Mouse (Mus musculus): ENCODE data around the gene Olfr629. TPM values are rescaled to one million over a fixed set of nuclear protein-coding genes. Genes with fewer than 3 reads are reported as not detected.
"Not testable (repeated sequence)": the region's sequence is repeated elsewhere in the genome, so short reads cannot be mapped to it uniquely, and the experiment has no call there.

The Olfr629 gene
- total and polyA plus RNA-seq, 2 experiments from 2014 or later: not detected

DNA sequence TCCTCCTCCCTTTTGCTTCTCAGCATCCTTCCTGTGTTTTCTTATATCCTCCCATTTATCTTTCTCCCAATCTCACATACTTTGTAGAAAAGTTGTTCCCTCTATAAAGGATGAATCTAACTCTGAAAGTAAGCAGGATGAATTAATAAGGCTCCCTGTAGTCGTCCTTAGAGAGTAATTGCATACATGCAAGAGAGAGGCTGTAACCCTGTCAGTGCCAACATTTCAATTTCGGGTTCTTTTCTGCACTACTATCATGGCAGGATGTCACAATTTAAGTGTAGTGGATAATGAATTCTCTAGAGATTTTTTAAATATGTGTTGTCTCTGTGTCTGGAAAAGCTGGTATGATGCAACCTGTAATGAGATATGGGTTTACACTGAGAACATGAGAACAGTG is 12.5 kb upstream of the Olfr629 start, which contains the start of gene Olfr630:
Gene Olfr630, minus strand, starts transcription at position 101 of the 400 bp plus-strand sequence.
- TF ChIP-seq CTCF (IDR thresholded peaks at IDR 0.05; ENCODE audit: low read depth): no peak
- Histone ChIP-seq H3K4me1 (ENCODE audit: insufficient read depth, low read length) (no peaks in the 10 kb centered on the region), H3K4me3 (ENCODE audit: low read length) (no peak within 1 kb of the TSS), H3K36me3 (ENCODE audit: insufficient read depth, low read length) (no peaks in the 10 kb centered on the region), H3K9ac (replicated peaks; ENCODE audit: low read length) (no peak within 1 kb of the TSS), H3K27ac (no peak within 1 kb of the TSS), H3K9me3 (ENCODE audit: low read length) (no peaks in the 10 kb centered on the region), H3K27me3 (ENCODE audit: insufficient read depth, low read length) (no peaks in the 10 kb centered on the region), H3K4me2 (ENCODE audit: low read depth, low read length) (no peak within 1 kb of the TSS)
- DNase-seq (ENCODE audit: low spot score) (no peak), ATAC-seq (no peak)
- 41% methylated on average over 2 of the region's 2 CpGs for WGBS

DNA sequence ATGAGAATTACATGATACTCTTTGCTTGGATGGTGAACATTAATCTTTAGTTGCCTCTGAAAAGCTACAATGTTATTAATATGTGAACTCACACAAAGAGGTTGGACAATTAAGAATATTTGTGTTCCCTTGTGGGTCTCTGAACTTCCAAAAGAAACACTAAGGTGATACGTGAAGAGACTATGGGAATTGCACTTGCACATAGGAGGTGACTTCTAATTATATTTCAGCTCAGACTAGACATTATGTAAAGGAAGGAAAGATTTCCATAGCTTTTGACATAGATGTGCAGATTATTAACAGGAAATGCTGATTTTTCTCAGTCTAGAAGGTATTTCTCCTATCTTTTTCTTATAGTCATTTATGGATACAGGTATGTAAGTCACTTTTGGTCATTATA is 14.7 kb downstream of the Olfr629 start, which contains the start of gene Olfr628:
Gene Olfr628, plus strand, starts transcription at position 301 of the 400 bp plus-strand sequence.
- 91% methylated on average over 1 of the region's 1 CpGs for WGBS
- no peak for TF ChIP-seq CTCF (IDR thresholded peaks at IDR 0.05; ENCODE audit: low read depth)
- Histone ChIP-seq H3K27ac (no peak within 1 kb of the TSS), H3K9me3 (ENCODE audit: low read length) (no peaks in the 10 kb centered on the region), H3K4me3 (ENCODE audit: low read length) (no peak within 1 kb of the TSS), H3K4me2 (ENCODE audit: low read depth, low read length) (no peak within 1 kb of the TSS), H3K36me3 (ENCODE audit: insufficient read depth, low read length) (no peaks in the 10 kb centered on the region), H3K9ac (replicated peaks; ENCODE audit: low read length) (no peak within 1 kb of the TSS), H3K4me1 (ENCODE audit: insufficient read depth, low read length) (no peaks in the 10 kb centered on the region), H3K27me3 (ENCODE audit: insufficient read depth, low read length) (no peaks in the 10 kb centered on the region)
- DNase-seq (ENCODE audit: low spot score): no peak
- no peak for ATAC-seq

DNA sequence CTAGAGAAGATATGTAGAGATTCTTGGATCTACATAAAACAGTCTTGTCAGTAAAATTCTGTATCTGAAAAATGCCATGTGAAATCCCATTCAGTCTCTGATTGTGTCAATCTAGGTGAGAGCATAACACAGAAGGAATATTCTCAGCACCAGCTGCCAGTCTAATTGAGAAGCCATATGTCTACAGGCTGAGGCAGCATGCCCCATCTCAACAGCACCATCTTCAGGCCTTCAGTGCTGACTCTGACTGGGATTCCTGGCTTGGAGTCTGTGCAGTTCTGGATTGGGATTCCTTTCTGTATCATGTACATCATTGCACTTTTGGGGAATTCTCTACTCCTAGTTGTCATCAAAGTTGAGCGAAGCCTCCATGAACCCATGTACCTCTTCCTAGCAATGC is 28.3 kb downstream of the Olfr629 start:
- not testable (repeated sequence) for H3K4me2 ChIP-seq (ENCODE audit: low read depth, low read length); H3K4me1 ChIP-seq (ENCODE audit: insufficient read depth, low read length); H3K9ac ChIP-seq (replicated peaks; ENCODE audit: low read length); H3K4me3 ChIP-seq (ENCODE audit: low read length); ATAC-seq; DNase-seq (ENCODE audit: low spot score); H3K27ac ChIP-seq; H3K36me3 ChIP-seq (ENCODE audit: insufficient read depth, low read length); H3K27me3 ChIP-seq (ENCODE audit: insufficient read depth, low read length); H3K9me3 ChIP-seq (ENCODE audit: low read length)
- WGBS: 89% methylated on average over 1 of the region's 1 CpGs

DNA sequence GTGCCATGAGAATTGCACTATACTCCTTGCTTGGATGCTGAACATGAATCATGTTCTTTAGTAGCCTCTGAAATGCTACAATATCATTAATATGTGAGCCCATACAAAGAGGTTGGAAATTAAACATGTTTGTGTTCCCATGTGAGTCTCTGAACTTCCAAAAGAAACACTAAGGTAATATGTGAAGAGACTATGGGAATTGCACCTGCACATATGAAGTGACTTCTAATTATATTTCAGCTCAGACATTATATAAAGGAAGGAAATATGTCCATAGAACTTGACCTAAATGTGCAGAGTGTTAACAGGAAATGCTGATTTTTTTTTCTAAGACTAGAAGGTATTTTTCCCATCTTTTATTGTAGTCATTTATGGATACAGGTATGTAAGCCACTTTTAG is 30.4 kb downstream of the Olfr629 start, which contains the start of gene Olfr243:
Gene Olfr243, plus strand, starts transcription at position 301 of the 400 bp plus-strand sequence.
- Histone ChIP-seq H3K27me3 (ENCODE audit: insufficient read depth, low read length) (no peaks in the 10 kb centered on the region), H3K4me2 (ENCODE audit: low read depth, low read length) (no peak within 1 kb of the TSS), H3K9me3 (ENCODE audit: low read length) (no peaks in the 10 kb centered on the region), H3K4me3 (ENCODE audit: low read length) (no peak within 1 kb of the TSS), H3K27ac (no peak within 1 kb of the TSS), H3K4me1 (ENCODE audit: insufficient read depth, low read length) (no peaks in the 10 kb centered on the region), H3K36me3 (ENCODE audit: insufficient read depth, low read length) (no peaks in the 10 kb centered on the region), H3K9ac (replicated peaks; ENCODE audit: low read length) (no peak within 1 kb of the TSS)
- DNase-seq (ENCODE audit: low spot score) (no peak), ATAC-seq (no peak)
- no peak for TF ChIP-seq CTCF (IDR thresholded peaks at IDR 0.05; ENCODE audit: low read depth)

DNA sequence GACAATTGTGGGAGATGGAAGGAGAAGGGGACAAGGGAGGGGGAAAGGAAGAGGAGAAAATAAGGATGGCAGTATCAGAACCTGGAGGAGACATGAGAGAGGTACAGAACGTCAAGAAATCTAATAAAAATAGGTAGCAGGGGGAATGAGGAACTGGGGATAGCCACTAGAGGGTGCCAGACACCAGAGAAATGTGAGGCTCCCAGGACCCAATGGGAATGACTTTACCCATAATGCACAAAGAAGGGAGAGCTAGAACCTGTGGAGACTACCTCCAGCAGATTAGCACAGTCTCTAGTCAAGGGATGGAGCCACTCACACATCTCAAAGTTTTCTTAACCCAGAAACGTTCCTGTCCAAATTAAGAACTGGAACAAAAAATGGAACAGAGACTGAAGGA is 32.7 kb downstream of the Olfr629 start:
- no peak overlapping the region for H3K4me2 ChIP-seq (ENCODE audit: low read depth, low read length)
- H3K9ac ChIP-seq (replicated peaks; ENCODE audit: low read length): no peak overlapping the region
- no peaks in the 10 kb centered on the region for H3K9me3 ChIP-seq (ENCODE audit: low read length)
- no peak overlapping the region for H3K4me3 ChIP-seq (ENCODE audit: low read length)
- DNase-seq (ENCODE audit: low spot score): no peak
- H3K36me3 ChIP-seq (ENCODE audit: insufficient read depth, low read length): no peaks in the 10 kb centered on the region
- 41% methylated on average over 2 of the region's 2 CpGs for WGBS
- no peak for ATAC-seq
- no peaks in the 10 kb centered on the region for H3K27me3 ChIP-seq (ENCODE audit: insufficient read depth, low read length)
- H3K4me1 ChIP-seq (ENCODE audit: insufficient read depth, low read length): no peaks in the 10 kb centered on the region
- no peak overlapping the region for H3K27ac ChIP-seq
- TF ChIP-seq CTCF (IDR thresholded peaks at IDR 0.05; ENCODE audit: low read depth): 0 out of 2 replicates have a peak, but pooled peaks have one; percentile 6

DNA sequence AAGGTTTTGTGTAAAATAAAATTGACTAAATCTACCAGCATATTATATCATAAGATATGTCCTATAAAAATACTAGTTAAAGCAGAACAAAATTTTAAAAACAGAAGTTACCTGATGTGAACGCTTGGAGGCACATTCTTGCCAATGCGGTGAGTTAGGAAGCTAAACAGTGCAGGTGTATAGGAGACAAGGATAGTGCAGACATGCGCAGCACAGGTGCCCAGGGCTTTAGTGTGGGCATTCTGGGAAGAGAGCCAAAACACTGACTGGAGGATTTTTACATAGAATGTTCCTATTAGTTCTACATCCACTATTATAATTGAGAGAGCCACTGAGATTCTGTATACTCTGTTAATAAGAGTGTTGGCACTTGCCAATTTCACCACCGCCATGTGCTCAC is 45.3 kb downstream of the Olfr629 start:
- DNase-seq (ENCODE audit: low spot score) (peak; percentile 28), ATAC-seq (no peak)
- H3K9me3 ChIP-seq (ENCODE audit: low read length): no peaks in the 10 kb centered on the region
- H3K36me3 ChIP-seq (ENCODE audit: insufficient read depth, low read length): no peaks in the 10 kb centered on the region
- no peaks in the 10 kb centered on the region for H3K4me1 ChIP-seq (ENCODE audit: insufficient read depth, low read length)
- no peak for TF ChIP-seq CTCF (IDR thresholded peaks at IDR 0.05; ENCODE audit: low read depth)
- no peak overlapping the region for H3K9ac ChIP-seq (replicated peaks; ENCODE audit: low read length)
- H3K27ac ChIP-seq: no peak overlapping the region
- H3K4me3 ChIP-seq (ENCODE audit: low read length): no peak overlapping the region
- no peak overlapping the region for H3K4me2 ChIP-seq (ENCODE audit: low read depth, low read length)
- H3K27me3 ChIP-seq (ENCODE audit: insufficient read depth, low read length): no peaks in the 10 kb centered on the region
- 80% methylated on average over 4 of the region's 4 CpGs for WGBS

Other genes starting within 250 kb of the Olfr629 start
Only the 30 nearest of the 33 such genes appear.
- gene Olfr611, start 224.1 kb downstream of the Olfr629 start, total RNA-seq (2014; rRNA removed): not detected in 2 replicates
- not detected in 2 replicates for gene Olfr611, start 224.1 kb downstream of the Olfr629 start, polyA plus RNA-seq (2015; fragmentation: Nextera tagmentation; extraction: Ambion mirVana)
- not detected in 2 replicates for gene Olfr612, start 202.2 kb downstream of the Olfr629 start, total RNA-seq (2014; rRNA removed)
- gene Olfr612, start 202.2 kb downstream of the Olfr629 start, polyA plus RNA-seq (2015; fragmentation: Nextera tagmentation; extraction: Ambion mirVana): not detected in 2 replicates
- not detected in 2 replicates for gene Olfr613, start 196.9 kb downstream of the Olfr629 start, total RNA-seq (2014; rRNA removed)
- not detected in 2 replicates for gene Olfr613, start 196.9 kb downstream of the Olfr629 start, polyA plus RNA-seq (2015; fragmentation: Nextera tagmentation; extraction: Ambion mirVana)
- gene Olfr615, start 188.9 kb downstream of the Olfr629 start, total RNA-seq (2014; rRNA removed): not detected in 2 replicates
- gene Olfr615, start 188.9 kb downstream of the Olfr629 start, polyA plus RNA-seq (2015; fragmentation: Nextera tagmentation; extraction: Ambion mirVana): not detected in 2 replicates
- not detected in 2 replicates for gene Olfr616, start 175.8 kb downstream of the Olfr629 start, total RNA-seq (2014; rRNA removed)
- not detected in 2 replicates for gene Olfr616, start 175.8 kb downstream of the Olfr629 start, polyA plus RNA-seq (2015; fragmentation: Nextera tagmentation; extraction: Ambion mirVana)
- gene Olfr617, start 171.9 kb downstream of the Olfr629 start, total RNA-seq (2014; rRNA removed): not detected in 2 replicates
- not detected in 2 replicates for gene Olfr617, start 171.9 kb downstream of the Olfr629 start, polyA plus RNA-seq (2015; fragmentation: Nextera tagmentation; extraction: Ambion mirVana)
- 0.11 TPM in 1 of 2 replicates, not detected in the other for gene Olfr618, start 154.8 kb downstream of the Olfr629 start, total RNA-seq (2014; rRNA removed)
- not detected in 2 replicates for gene Olfr618, start 154.8 kb downstream of the Olfr629 start, polyA plus RNA-seq (2015; fragmentation: Nextera tagmentation; extraction: Ambion mirVana)
- not detected in 2 replicates for gene Olfr619, start 144.4 kb downstream of the Olfr629 start, total RNA-seq (2014; rRNA removed)
- not detected in 2 replicates for gene Olfr619, start 144.4 kb downstream of the Olfr629 start, polyA plus RNA-seq (2015; fragmentation: Nextera tagmentation; extraction: Ambion mirVana)
- not detected in 2 replicates for gene Olfr620, start 132.4 kb downstream of the Olfr629 start, total RNA-seq (2014; rRNA removed)
- gene Olfr620, start 132.4 kb downstream of the Olfr629 start, polyA plus RNA-seq (2015; fragmentation: Nextera tagmentation; extraction: Ambion mirVana): not detected in 2 replicates
- not detected in 2 replicates for gene Olfr622, start 102.2 kb downstream of the Olfr629 start, total RNA-seq (2014; rRNA removed)
- gene Olfr622, start 102.2 kb downstream of the Olfr629 start, polyA plus RNA-seq (2015; fragmentation: Nextera tagmentation; extraction: Ambion mirVana): not detected in 2 replicates
- not detected in 2 replicates for gene Olfr623, start 81.2 kb downstream of the Olfr629 start, total RNA-seq (2014; rRNA removed)
- gene Olfr623, start 81.2 kb downstream of the Olfr629 start, polyA plus RNA-seq (2015; fragmentation: Nextera tagmentation; extraction: Ambion mirVana): not detected in 2 replicates
- not detected in 2 replicates for gene Olfr624, start 73.8 kb downstream of the Olfr629 start, total RNA-seq (2014; rRNA removed)
- gene Olfr624, start 73.8 kb downstream of the Olfr629 start, polyA plus RNA-seq (2015; fragmentation: Nextera tagmentation; extraction: Ambion mirVana): 0.05 TPM in 1 of 2 replicates, not detected in the other
- not detected in 2 replicates for gene Olfr625-ps1, start 62.2 kb downstream of the Olfr629 start, total RNA-seq (2014; rRNA removed)
- gene Olfr625-ps1, start 62.2 kb downstream of the Olfr629 start, polyA plus RNA-seq (2015; fragmentation: Nextera tagmentation; extraction: Ambion mirVana): not detected in 2 replicates
- gene Olfr243, start 30.3 kb downstream of the Olfr629 start, total RNA-seq (2014; rRNA removed): not detected in 2 replicates
- not detected in 2 replicates for gene Olfr243, start 30.3 kb downstream of the Olfr629 start, polyA plus RNA-seq (2015; fragmentation: Nextera tagmentation; extraction: Ambion mirVana)
- not detected in 2 replicates for gene Olfr628, start 14.6 kb downstream of the Olfr629 start, total RNA-seq (2014; rRNA removed)
- gene Olfr628, start 14.6 kb downstream of the Olfr629 start, polyA plus RNA-seq (2015; fragmentation: Nextera tagmentation; extraction: Ambion mirVana): not detected in 2 replicates
- gene Olfr630, start 12.4 kb upstream of the Olfr629 start, total RNA-seq (2014; rRNA removed): not detected in 2 replicates
- gene Olfr630, start 12.4 kb upstream of the Olfr629 start, polyA plus RNA-seq (2015; fragmentation: Nextera tagmentation; extraction: Ambion mirVana): not detected in 2 replicates
- gene Olfr69, start 26.7 kb upstream of the Olfr629 start, total RNA-seq (2014; rRNA removed): not detected in 2 replicates
- gene Olfr69, start 26.7 kb upstream of the Olfr629 start, polyA plus RNA-seq (2015; fragmentation: Nextera tagmentation; extraction: Ambion mirVana): not detected in 2 replicates
- not detected in 2 replicates for gene Olfr68, start 34.8 kb upstream of the Olfr629 start, total RNA-seq (2014; rRNA removed)
- gene Olfr68, start 34.8 kb upstream of the Olfr629 start, polyA plus RNA-seq (2015; fragmentation: Nextera tagmentation; extraction: Ambion mirVana): not detected in 2 replicates
- not detected in 2 replicates for gene Olfr67, start 46.9 kb upstream of the Olfr629 start, total RNA-seq (2014; rRNA removed)
- gene Olfr67, start 46.9 kb upstream of the Olfr629 start, polyA plus RNA-seq (2015; fragmentation: Nextera tagmentation; extraction: Ambion mirVana): not detected in 2 replicates
- 146 and 311 TPM in 2 replicates for gene Hbb-bt, start 69.1 kb upstream of the Olfr629 start, total RNA-seq (2014; rRNA removed)
- 213 and 218 TPM in 2 replicates for gene Hbb-bt, start 69.1 kb upstream of the Olfr629 start, polyA plus RNA-seq (2015; fragmentation: Nextera tagmentation; extraction: Ambion mirVana)
- gene Hbb-bs, start 83.2 kb upstream of the Olfr629 start, total RNA-seq (2014; rRNA removed): 1,334 and 1,616 TPM in 2 replicates
- gene Hbb-bs, start 83.2 kb upstream of the Olfr629 start, polyA plus RNA-seq (2015; fragmentation: Nextera tagmentation; extraction: Ambion mirVana): 849 and 1,064 TPM in 2 replicates
- gene Hbb-bh2, start 95.6 kb upstream of the Olfr629 start, total RNA-seq (2014; rRNA removed): not detected in 2 replicates
- not detected in 2 replicates for gene Hbb-bh2, start 95.6 kb upstream of the Olfr629 start, polyA plus RNA-seq (2015; fragmentation: Nextera tagmentation; extraction: Ambion mirVana)
- not detected in 2 replicates for gene Hbb-bh1, start 98.2 kb upstream of the Olfr629 start, total RNA-seq (2014; rRNA removed)
- gene Hbb-bh1, start 98.2 kb upstream of the Olfr629 start, polyA plus RNA-seq (2015; fragmentation: Nextera tagmentation; extraction: Ambion mirVana): not detected in 2 replicates
- not detected in 2 replicates for gene Hbb-y, start 108.3 kb upstream of the Olfr629 start, total RNA-seq (2014; rRNA removed)
- gene Hbb-y, start 108.3 kb upstream of the Olfr629 start, polyA plus RNA-seq (2015; fragmentation: Nextera tagmentation; extraction: Ambion mirVana): 0.30 and 1.1 TPM in 2 replicates
- gene Olfr66, start 141.3 kb upstream of the Olfr629 start, total RNA-seq (2014; rRNA removed): not detected in 2 replicates
- gene Olfr66, start 141.3 kb upstream of the Olfr629 start, polyA plus RNA-seq (2015; fragmentation: Nextera tagmentation; extraction: Ambion mirVana): not detected in 2 replicates
- not detected in 2 replicates for gene Olfr64, start 149.5 kb upstream of the Olfr629 start, total RNA-seq (2014; rRNA removed)
- gene Olfr64, start 149.5 kb upstream of the Olfr629 start, polyA plus RNA-seq (2015; fragmentation: Nextera tagmentation; extraction: Ambion mirVana): not detected in 2 replicates
- gene Olfr65, start 158.5 kb upstream of the Olfr629 start, total RNA-seq (2014; rRNA removed): not detected in 2 replicates
- gene Olfr65, start 158.5 kb upstream of the Olfr629 start, polyA plus RNA-seq (2015; fragmentation: Nextera tagmentation; extraction: Ambion mirVana): not detected in 2 replicates
- gene Olfr631, start 183.9 kb upstream of the Olfr629 start, total RNA-seq (2014; rRNA removed): not detected in 2 replicates
- not detected in 2 replicates for gene Olfr631, start 183.9 kb upstream of the Olfr629 start, polyA plus RNA-seq (2015; fragmentation: Nextera tagmentation; extraction: Ambion mirVana)
- gene Olfr632, start 189.4 kb upstream of the Olfr629 start, total RNA-seq (2014; rRNA removed): not detected in 2 replicates
- not detected in 2 replicates for gene Olfr632, start 189.4 kb upstream of the Olfr629 start, polyA plus RNA-seq (2015; fragmentation: Nextera tagmentation; extraction: Ambion mirVana)
- gene Olfr633, start 199.5 kb upstream of the Olfr629 start, total RNA-seq (2014; rRNA removed): not detected in 2 replicates
- gene Olfr633, start 199.5 kb upstream of the Olfr629 start, polyA plus RNA-seq (2015; fragmentation: Nextera tagmentation; extraction: Ambion mirVana): not detected in 2 replicates

All from hindbrain, postnatal 0 days (tissue).